In genomic region chr5:140150694-140151093, GRCm38 (mm10) we compare ENCODE assay signal across 17 mouse cellular contexts.
DNase-seq lines count a peak whose midpoint lies in the region; ATAC-seq and TF ChIP-seq lines count a peak whose summit lies in the region.
"Had no signal": no experiment of that assay in that cellular context is flagged by ENCODE, and none has a peak within 500 bp of the region (broad histone marks: within the 10 kb centered on the region; RNA-seq: fewer than 3 reads in every experiment).

No protein-coding gene starts in this region.

- H3K9me3 ChIP-seq in heart, embryonic 12.5 days (replicated peaks), result no peaks in the 10 kb centered on the region
- peaks cover 10% of the 10 kb centered on the region; the same call in 1 of the 2 replicates for H3K9me3 ChIP-seq in megakaryocyte, embryonic 14.5 days
- H3K9me3 ChIP-seq: forebrain, embryonic 15.5 days; G1E; heart, embryonic 10.5 days; hindbrain, embryonic 12.5 days had no signal

- WGBS in heart, embryonic 12.5 days, result 81% methylated on average over 2 of the region's 2 CpGs

- 0 out of 2 replicates have a peak overlapping the region, but pooled peaks have one; percentile 46 for H3K27ac ChIP-seq in heart, embryonic 12.5 days (ENCODE audit: poor library complexity, severe bottlenecking)
- peak overlapping the region; percentile 81 for H3K27ac ChIP-seq in layer of hippocampus, adult 2 months
- H3K27ac ChIP-seq: heart, embryonic 10.5 days had no signal

- no peak overlapping the region for H3K9ac ChIP-seq in heart, embryonic 12.5 days
- H3K9ac ChIP-seq: forebrain, embryonic 15.5 days; hindbrain, embryonic 12.5 days had no signal

- no peak for DNase-seq in heart, postnatal 10 days
- DNase-seq in layer of hippocampus, adult 2 months (ENCODE audit: low spot score in 2 of 2), result no peak
- DNase-seq in layer of hippocampus, adult 9-11 months, result no peak
- no peak for DNase-seq in urinary bladder, postnatal 4 days (ENCODE audit: low spot score in 2 of 2)
- no peak for DNase-seq in B cell, adult 2 months
- DNase-seq: cerebellum, adult 2 months; cerebellum, postnatal 10 days; gastrocnemius, postnatal 36 days had no signal

- H3K27me3 ChIP-seq in heart, embryonic 12.5 days (replicated peaks), result no peaks in the 10 kb centered on the region
- H3K27me3 ChIP-seq in megakaryocyte, embryonic 14.5 days (replicated peaks), result no peaks in the 10 kb centered on the region
- H3K27me3 ChIP-seq: forebrain, embryonic 15.5 days; hindbrain, embryonic 12.5 days had no signal

- H3K4me3 ChIP-seq in heart, embryonic 12.5 days, result no peak overlapping the region
- no peak overlapping the region for H3K4me3 ChIP-seq in layer of hippocampus, adult 2 months
- H3K4me3 ChIP-seq in megakaryocyte, embryonic 14.5 days (replicated peaks), result peak overlapping the region; percentile 8
- H3K4me3 ChIP-seq: forebrain, embryonic 15.5 days; heart, embryonic 10.5 days; hindbrain, embryonic 12.5 days had no signal

- intact Hi-C loops in heart, postnatal 10 days (cut with DNase I), result no loop called here

- no peaks in the 10 kb centered on the region for H3K36me3 ChIP-seq in heart, embryonic 12.5 days
- peaks cover 5% of the 10 kb centered on the region for H3K36me3 ChIP-seq in megakaryocyte, embryonic 14.5 days (replicated peaks; ENCODE audit: low read length)
- H3K36me3 ChIP-seq: forebrain, embryonic 15.5 days; heart, embryonic 10.5 days; hindbrain, embryonic 12.5 days had no signal

- no peak overlapping the region for H3K4me2 ChIP-seq in heart, embryonic 12.5 days
- H3K4me2 ChIP-seq: forebrain, embryonic 15.5 days; hindbrain, embryonic 12.5 days had no signal

- TF ChIP-seq CTCF in layer of hippocampus, adult 2 months (conservative IDR thresholded peaks at IDR 0.05), result no peak

- no peak for ATAC-seq in heart, embryonic 12.5 days (ENCODE audit: insufficient number of reproducible peaks, low FRiP score)
- no peak for ATAC-seq in megakaryocyte, adult 5-6 weeks (ENCODE audit: poor library complexity, severe bottlenecking)
- ATAC-seq: CD4-positive, CD25-positive, alpha-beta regulatory T cell, adult 4 months; forebrain, embryonic 15.5 days; intestine, embryonic 16.5 days had no signal

- peaks cover 27% of the 10 kb centered on the region; the same call in 1 of the 2 replicates for H3K4me1 ChIP-seq in heart, embryonic 12.5 days (replicated peaks)
- peaks cover 88% of the 10 kb centered on the region for H3K4me1 ChIP-seq in megakaryocyte, embryonic 14.5 days
